Mouse (Mus musculus): ENCODE measurements around the gene Dut.

DNA sequence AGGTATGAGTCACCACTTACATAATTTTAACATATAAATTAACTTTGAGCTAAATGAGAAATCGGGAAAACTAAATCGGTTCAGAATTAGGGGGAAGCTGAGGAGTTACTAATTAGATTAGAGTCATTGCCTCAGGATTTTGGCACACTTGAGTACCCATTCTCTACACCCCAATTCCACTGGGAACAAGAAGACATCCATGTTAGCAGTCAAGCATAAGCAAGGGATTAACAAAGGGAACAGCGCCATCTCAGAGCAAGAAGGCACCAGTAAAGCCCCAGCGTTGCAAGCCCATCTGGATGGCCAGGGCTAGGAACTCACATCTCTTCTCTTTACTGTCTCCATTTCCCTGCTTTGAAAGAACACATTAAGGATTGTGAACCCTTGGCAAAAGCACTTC is 38.8 kb downstream of the Dut start:
- TF ChIP-seq EP300 (IDR thresholded peaks at IDR 0.05), result no peak
- TF ChIP-seq CTCF (IDR thresholded peaks at IDR 0.05), result no peak
